Mouse (Mus musculus) CH12.LX (cell line): ENCODE measurements around the gene Zfp74. TPM values are rescaled to one million over a fixed set of nuclear protein-coding genes. Genes with fewer than 3 reads are reported as not detected.

Experiments
- DNase-seq: peaks from one replicate; pipeline ENCODE4 v3.0.0-alpha.2; 2013; ENCODE audit errors: extremely low read depth
- H3K27ac ChIP-seq: 2 replicates; pipeline ENCODE4 v1.5.1; 2012; ENCODE audit warnings: low read depth, mild to moderate bottlenecking, control low read depth, moderate library complexity; ENCODE audit not compliant: insufficient read depth
- H3K27me3 ChIP-seq: replicated peaks from 2 replicates; pipeline ENCODE3; 2012; ENCODE audit warnings: inconsistent platforms
- H3K36me3 ChIP-seq, 2 experiments: replicated peaks in 1 of 2; 2 replicates each; pipeline versions ENCODE3 to v1.6.1; 2012; ENCODE audit warnings: inconsistent platforms in 1 of 2, low read length in 1 of 2, mild to moderate bottlenecking in 1 of 2, mixed read lengths in 1 of 2, moderate library complexity in 1 of 2; ENCODE audit not compliant: control insufficient read depth in 1 of 2, insufficient read depth in 1 of 2
- H3K4me1 ChIP-seq, 2 experiments: 2 replicates each; pipeline ENCODE4 v1.6.1; 2012; ENCODE audit warnings: inconsistent platforms in 1 of 2, moderate library complexity in 1 of 2; ENCODE audit not compliant: insufficient read depth in 2 of 2, control insufficient read depth in 1 of 2
- H3K4me2 ChIP-seq: 2 replicates; pipeline ENCODE4 v1.6.1; 2012; ENCODE audit warnings: low read depth, mild to moderate bottlenecking, control low read depth; ENCODE audit not compliant: poor library complexity, insufficient read depth, severe bottlenecking
- H3K4me3 ChIP-seq, 3 experiments: fragments of 150-350 bp in 1 of 3; sonication (generic) in 1 of 3; replicated peaks in 1 of 3; 2 replicates each; pipeline versions ENCODE3 to v1.5.1; 2011 to 2012; ENCODE audit warnings: low read depth in 2 of 3, low read length in 2 of 3, mild to moderate bottlenecking in 2 of 3, moderate library complexity in 2 of 3, control low read depth in 1 of 3, improper control_type of control experiment in 1 of 3, inconsistent platforms in 1 of 3, mixed read lengths in 1 of 3; ENCODE audit not compliant: poor library complexity in 1 of 3
- H3K79me2 ChIP-seq: replicated peaks from 2 replicates; pipeline ENCODE4 v1.6.1; 2012; ENCODE audit warnings: mild to moderate bottlenecking, moderate library complexity; ENCODE audit not compliant: control insufficient read depth, poor library complexity, insufficient read depth, severe bottlenecking; ENCODE audit errors: extremely low read depth
- H3K9ac ChIP-seq: 2 replicates; pipeline ENCODE4 v1.6.1; 2012; ENCODE audit warnings: low read depth, mild to moderate bottlenecking, control low read depth, moderate library complexity; ENCODE audit not compliant: insufficient read depth
- H3K9me3 ChIP-seq: replicated peaks from 2 replicates; pipeline ENCODE3; 2012; ENCODE audit warnings: low read length, inconsistent platforms, mixed read lengths
- CHD1 ChIP-seq: IDR thresholded peaks from 2 replicates; pipeline ENCODE4 v1.6.1; 2012; ENCODE audit warnings: low read depth, low read length, improper control_type of control experiment, inconsistent platforms
- CTCF ChIP-seq, 2 experiments: IDR thresholded peaks in 1 of 2; conservative IDR thresholded peaks in 1 of 2; 2 replicates each; pipeline ENCODE4 v1.5.1; 2011 to 2012; ENCODE audit warnings: low read depth in 2 of 2, low read length in 2 of 2, improper control_type of control experiment in 1 of 2, inconsistent platforms in 1 of 2, mild to moderate bottlenecking in 1 of 2, moderate library complexity in 1 of 2
- E2F4 ChIP-seq: IDR thresholded peaks from 2 replicates; pipeline ENCODE4 v1.6.1; 2011; ENCODE audit warnings: low read depth, low read length, improper control_type of control experiment; ENCODE audit not compliant: insufficient replicate concordance
- EP300 ChIP-seq: IDR thresholded peaks from 2 replicates; pipeline ENCODE4 v1.6.1; 2011; ENCODE audit warnings: low read length, improper control_type of control experiment
- ETS1 ChIP-seq: conservative IDR thresholded peaks from 2 replicates; pipeline ENCODE4 v1.6.1; 2012; ENCODE audit warnings: low read depth, mild to moderate bottlenecking, inconsistent platforms, low read length, improper control_type of control experiment, moderate library complexity
- GABPA ChIP-seq: IDR thresholded peaks from 2 replicates; pipeline ENCODE4 v1.6.1; 2012; ENCODE audit warnings: low read depth, low read length, improper control_type of control experiment, inconsistent platforms; ENCODE audit not compliant: insufficient replicate concordance
- KAT2A ChIP-seq: IDR thresholded peaks from 2 replicates; pipeline ENCODE4 v1.6.1; 2012; ENCODE audit warnings: low read length, improper control_type of control experiment, inconsistent platforms; ENCODE audit not compliant: insufficient replicate concordance
- MAZ ChIP-seq: IDR thresholded peaks from 2 replicates; pipeline ENCODE4 v1.6.1; 2012; ENCODE audit warnings: low read depth, mild to moderate bottlenecking, inconsistent platforms, low read length, improper control_type of control experiment, moderate library complexity
- PAX5 ChIP-seq: IDR thresholded peaks from 2 replicates; pipeline ENCODE4 v1.6.1; 2012; ENCODE audit warnings: low read length, inconsistent platforms, mixed read lengths
- POLR2A ChIP-seq: IDR thresholded peaks from 2 replicates; pipeline ENCODE4 v1.6.1; 2011; ENCODE audit warnings: low read depth, mild to moderate bottlenecking, improper control_type of control experiment, low read length
- POLR2AphosphoS2 ChIP-seq: IDR thresholded peaks from 2 replicates; pipeline ENCODE4 v1.6.1; 2011; ENCODE audit warnings: low read depth, low read length, improper control_type of control experiment
- SIN3A ChIP-seq: IDR thresholded peaks from 2 replicates; pipeline ENCODE4 v1.6.1; 2012; ENCODE audit warnings: low read length, improper control_type of control experiment, inconsistent platforms
- TCF12 ChIP-seq: IDR thresholded peaks from 2 replicates; pipeline ENCODE4 v1.6.1; 2014; ENCODE audit warnings: low read depth, mild to moderate bottlenecking, inconsistent platforms, low read length, improper control_type of control experiment
- USF1 ChIP-seq: IDR thresholded peaks from 2 replicates; pipeline ENCODE4 v1.6.1; 2014; ENCODE audit warnings: low read depth, mild to moderate bottlenecking, inconsistent platforms, low read length, improper control_type of control experiment
- USF2 ChIP-seq: conservative IDR thresholded peaks from 2 replicates; pipeline ENCODE4 v1.6.1; 2011; ENCODE audit warnings: low read depth, low read length, improper control_type of control experiment
- ZKSCAN1 ChIP-seq: IDR thresholded peaks from 2 replicates; pipeline ENCODE4 v1.6.1; 2012; ENCODE audit warnings: low read depth, inconsistent platforms, low read length, improper control_type of control experiment, borderline replicate concordance
- ZNF384 ChIP-seq: IDR thresholded peaks from 2 replicates; pipeline ENCODE4 v1.6.1; 2012; ENCODE audit warnings: low read depth, low read length, improper control_type of control experiment, inconsistent platforms
- dilution Hi-C: fragments of 300-500 bp; cut with MboI; formaldehyde crosslinking; loops from 2 replicates; pipeline ENCODE4 v1.14.3; 2020; ENCODE audit warnings: low sequenced_read_pairs; ENCODE audit not compliant: extremely low pct_unique_long_range_greater_than_20kb, extremely low pct_ligation_motif_present
- in situ Hi-C: fragments of 300-500 bp; cut with MboI; formaldehyde crosslinking; loops from 3 replicates; pipeline ENCODE4 v1.14.3; 2019; ENCODE audit warnings: low sequenced_read_pairs, low pct_ligation_motif_present, low pct_unique_long_range_greater_than_20kb, mixed read lengths
- polyA plus RNA-seq: library from polyadenylated mRNA; unstranded; fragments of >175 nt; gene quantifications from 2 replicates; pipeline ENCODE4 v1.2.1, GENCODE M21; 2012; ENCODE audit warnings: low read depth; ENCODE audit not compliant: insufficient read length
- total RNA-seq, 2 experiments: library from RNA; depleted of rRNA; stranded (reverse); fragments of 300-350 nt in 1 of 2; fragments of >200 nt in 1 of 2; gene quantifications; 2 replicates each; pipeline ENCODE4 v1.2.3; 2012 to 2014

The Zfp74 gene
- total and polyA plus RNA-seq, 3 experiments, result 3.8 to 6.7 (median 4.7) TPM

GRCm38 (mm10) chr7:29898351-29898750 is 55.5 kb downstream of the Zfp74 start:
- dilution Hi-C loops, result no loop called here
- no peak for DNase-seq
- no peaks in the 10 kb centered on the region for H3K27me3 ChIP-seq
- peaks cover 46% of the 10 kb centered on the region for H3K9me3 ChIP-seq
- H3K4me2 ChIP-seq, result no peak overlapping the region
- H3K79me2 ChIP-seq, result no peaks in the 10 kb centered on the region
- in situ Hi-C loops, result no loop called here
- H3K4me1 ChIP-seq, result no peaks in the 10 kb centered on the region; a peak in 1 of 4 replicates
- peaks cover 59 to 87% of the 10 kb centered on the region in 2 experiments for H3K36me3 ChIP-seq
- H3K9ac ChIP-seq, result no peak overlapping the region
- H3K4me3 ChIP-seq, result no peak overlapping the region
- no peak for TF ChIP-seq KAT2A
- no peak for TF ChIP-seq PAX5
- no peak for TF ChIP-seq MAZ
- TF ChIP-seq POLR2A, result no peak
- no peak overlapping the region for H3K27ac ChIP-seq

DNA sequence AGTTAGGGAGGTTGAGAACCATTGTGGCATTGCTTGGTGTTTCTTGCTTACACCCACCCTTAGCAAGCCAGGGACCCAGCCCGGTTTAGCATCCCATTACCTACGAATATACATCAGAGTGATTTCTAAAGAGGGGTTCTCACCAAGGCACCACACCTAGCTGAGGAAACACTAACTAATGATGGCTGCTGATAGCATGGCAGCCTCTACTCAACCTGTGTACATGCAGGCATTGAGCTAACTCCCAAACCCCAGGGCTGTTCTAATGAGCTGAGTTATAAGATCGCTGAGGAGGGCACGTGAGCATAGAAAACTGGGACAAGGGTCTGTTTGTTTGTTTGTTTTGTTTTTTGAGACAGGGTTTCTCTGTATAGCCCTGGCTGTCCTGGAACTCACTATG is 61.1 kb downstream of the Zfp74 start:
- Histone ChIP-seq H3K4me3 (no peak overlapping the region), H3K9me3 (peaks cover 51% of the 10 kb centered on the region), H3K36me3 (peaks cover 39 to 73% of the 10 kb centered on the region in 2 experiments), H3K79me2 (no peaks in the 10 kb centered on the region), H3K9ac (no peak overlapping the region), H3K27me3 (no peaks in the 10 kb centered on the region), H3K4me1 (no peaks in the 10 kb centered on the region), H3K4me2 (no peak overlapping the region), H3K27ac (no peak overlapping the region)
- dilution Hi-C loops (no loop called here), in situ Hi-C loops (no loop called here)
- DNase-seq, result no peak
- no peak for TF ChIP-seq USF2
- no peak for TF ChIP-seq CHD1
- TF ChIP-seq ZNF384, result no peak
- TF ChIP-seq KAT2A, result no peak
- TF ChIP-seq SIN3A, result no peak
- TF ChIP-seq EP300, result no peak
- TF ChIP-seq ZKSCAN1, result no peak
- no peak for TF ChIP-seq CTCF (conservative IDR thresholded peaks at IDR 0.05 in 1 of 2, IDR thresholded peaks at IDR 0.05 in 1 of 2; ENCODE audit: low read depth in 2 of 2, low read length in 2 of 2)
- TF ChIP-seq E2F4, result no peak
- TF ChIP-seq POLR2A, result no peak
- no peak for TF ChIP-seq ETS1
- TF ChIP-seq GABPA, result no peak
- no peak for TF ChIP-seq TCF12
- TF ChIP-seq POLR2AphosphoS2, result no peak
- no peak for TF ChIP-seq USF1
